Mouse (Mus musculus) brain, embryonic 14.5 days (tissue): Measurements from ENCODE around the gene Apoc4.

Experiments used
- CTCF ChIP-seq: fragments of 200-500 bp; IDR thresholded peaks from 2 replicates; pipeline ENCODE4 v1.5.1; 2012; ENCODE audit warnings: inconsistent platforms, mild to moderate bottlenecking, moderate library complexity, borderline replicate concordance; ENCODE audit not compliant: insufficient read depth, insufficient read length; ENCODE audit errors: extremely low read depth
- POLR2A ChIP-seq: fragments of 200-500 bp; IDR thresholded peaks from 2 replicates; pipeline ENCODE4 v1.6.1; 2012; ENCODE audit warnings: mild to moderate bottlenecking, inconsistent platforms, borderline replicate concordance; ENCODE audit not compliant: poor library complexity, insufficient read depth, insufficient read length, severe bottlenecking; ENCODE audit errors: extremely low read depth

- TF ChIP-seq CTCF (no peak), POLR2A (no peak)
Observed at GRCm38 (mm10) chr7:19688611-19689010, 7.3 kb upstream of the Apoc4 start.
